Mouse (Mus musculus): ENCODE results near the gene Gm17334.

The Gm17334 gene

GRCm38 (mm10) chr11:53797386-53797920, 24.5 kb upstream of the Gm17334 start:
- in situ Hi-C loops (cut with MboI, MseI): no loop called here

GRCm38 (mm10) chr11:53796409-53797151, 23.6 kb upstream of the Gm17334 start:
- in situ Hi-C loops (cut with MboI, MseI): no loop called here

- in situ Hi-C loops (cut with MboI, MseI): no loop called here
Observed at GRCm38 (mm10) chr11:53795813-53796212, 22.8 kb upstream of the Gm17334 start.

- in situ Hi-C loops (cut with MboI, MseI): no loop called here
Observed at GRCm38 (mm10) chr11:53794671-53795557, 21.9 kb upstream of the Gm17334 start.

- in situ Hi-C loops (cut with MboI, MseI): no loop called here
Observed at GRCm38 (mm10) chr11:53794015-53794414, 21.0 kb upstream of the Gm17334 start.

GRCm38 (mm10) chr11:53792986-53793385, 20.0 kb upstream of the Gm17334 start:
- in situ Hi-C loops (cut with MboI, MseI): no loop called here

GRCm38 (mm10) chr11:53789277-53789676, 16.3 kb upstream of the Gm17334 start:
- in situ Hi-C loops (cut with MboI, MseI): no loop called here

- in situ Hi-C loops (cut with MboI, MseI): no loop called here
Observed at GRCm38 (mm10) chr11:53788196-53788595, 15.2 kb upstream of the Gm17334 start.

GRCm38 (mm10) chr11:53786058-53787031, 13.4 kb upstream of the Gm17334 start:
- in situ Hi-C loops (cut with MboI, MseI): no loop called here

GRCm38 (mm10) chr11:53785311-53785936, 12.4 kb upstream of the Gm17334 start:
- in situ Hi-C loops (cut with MboI, MseI): no loop called here

- in situ Hi-C loops (cut with MboI, MseI): no loop called here
Observed at GRCm38 (mm10) chr11:53783288-53783687, 10.3 kb upstream of the Gm17334 start.

GRCm38 (mm10) chr11:53781964-53782363, 9.0 kb upstream of the Gm17334 start:
- in situ Hi-C loops (cut with MboI, MseI): no loop called here

GRCm38 (mm10) chr11:53781201-53781775, 8.3 kb upstream of the Gm17334 start:
- in situ Hi-C loops (cut with MboI, MseI): no loop called here

- in situ Hi-C loops (cut with MboI, MseI): no loop called here
Observed at GRCm38 (mm10) chr11:53780262-53780661, 7.3 kb upstream of the Gm17334 start.

GRCm38 (mm10) chr11:53779808-53780207, 6.8 kb upstream of the Gm17334 start:
- in situ Hi-C loops (cut with MboI, MseI): no loop called here

GRCm38 (mm10) chr11:53778455-53778854, 5.5 kb upstream of the Gm17334 start:
- in situ Hi-C loops (cut with MboI, MseI): no loop called here

- in situ Hi-C loops (cut with MboI, MseI): no loop called here
Observed at GRCm38 (mm10) chr11:53777736-53778135, 4.7 kb upstream of the Gm17334 start.

GRCm38 (mm10) chr11:53774659-53775255, 1.8 kb upstream of the Gm17334 start:
- in situ Hi-C loops (cut with MboI, MseI): no loop called here

GRCm38 (mm10) chr11:53773641-53774360, 814 bp upstream of the Gm17334 start:
- in situ Hi-C loops (cut with MboI, MseI): no loop called here
